Mouse (Mus musculus) testis, postnatal 14 days (tissue): ENCODE measurements around the gene Luc7l3.

Experiments
- DNase-seq: peaks from one replicate; pipeline ENCODE4 v3.0.0; 2021; ENCODE audit warnings: low spot score

Gene Luc7l3

DNA sequence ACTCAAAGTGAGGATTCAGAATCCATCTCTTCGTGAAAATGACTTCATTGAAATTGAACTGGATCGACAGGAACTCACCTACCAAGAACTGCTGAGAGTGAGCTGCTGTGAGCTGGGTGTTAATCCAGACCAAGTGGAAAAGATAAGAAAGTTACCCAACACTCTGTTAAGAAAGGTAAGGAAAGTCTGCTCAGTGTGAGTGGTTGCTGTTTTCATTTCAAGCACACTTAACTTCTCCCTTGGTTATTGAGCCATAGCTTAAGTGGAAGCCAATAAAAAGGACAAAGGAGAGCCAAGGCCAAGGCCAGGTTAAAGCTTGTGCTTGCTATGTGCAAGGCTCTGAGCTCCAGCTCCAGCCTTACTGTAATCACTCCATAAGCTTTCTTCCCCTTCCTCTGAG lies 16.6 kb upstream of the Luc7l3 start:
- DNase-seq, result no peak

DNA sequence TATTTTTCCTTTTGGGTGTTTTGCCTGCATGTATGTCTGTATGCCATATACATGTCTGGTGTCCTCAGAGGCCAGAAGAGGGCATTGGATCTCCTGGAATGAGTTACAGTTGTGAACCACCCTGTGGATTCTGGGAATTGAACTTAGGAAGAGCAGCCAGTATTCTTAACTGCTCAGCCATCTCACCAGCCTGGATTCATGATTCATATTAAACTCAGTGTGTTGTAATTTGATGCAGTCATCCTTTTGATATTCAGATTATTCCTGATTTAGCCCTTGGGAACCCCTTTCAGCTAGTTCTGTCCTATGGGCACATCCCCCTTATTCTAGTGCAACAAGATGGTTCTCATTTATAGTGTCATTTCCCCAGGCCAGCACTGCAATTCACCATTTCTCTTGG lies 14.8 kb upstream of the Luc7l3 start:
- no peak for DNase-seq

DNA sequence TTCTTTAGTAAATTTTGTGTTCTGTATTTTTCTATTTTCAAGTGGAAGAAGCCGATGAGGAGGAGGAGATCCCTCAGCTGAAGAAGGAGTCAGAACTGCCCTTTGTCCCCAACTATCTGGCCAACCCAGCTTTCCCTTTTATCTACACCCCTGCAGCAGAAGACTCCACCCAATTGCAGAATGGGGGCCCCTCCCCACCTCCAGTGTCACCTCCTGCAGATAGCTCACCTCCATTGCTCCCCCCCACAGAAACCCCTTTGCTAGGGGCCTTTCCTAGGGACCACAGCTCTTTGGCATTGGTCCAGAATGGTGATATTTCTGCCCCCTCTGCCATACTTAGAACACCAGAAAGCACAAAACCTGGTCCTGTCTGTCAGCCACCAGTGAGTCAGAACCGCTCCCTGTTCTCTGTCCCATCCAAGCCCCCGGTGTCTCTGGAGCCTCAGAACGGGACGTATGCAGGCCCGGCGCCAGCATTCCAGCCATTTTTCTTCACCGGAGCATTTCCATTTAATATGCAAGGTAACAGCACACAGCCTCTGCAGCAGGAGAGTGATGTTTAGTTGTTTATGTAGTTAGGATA lies 12.7 kb upstream of the Luc7l3 start:
- DNase-seq, result no peak

DNA sequence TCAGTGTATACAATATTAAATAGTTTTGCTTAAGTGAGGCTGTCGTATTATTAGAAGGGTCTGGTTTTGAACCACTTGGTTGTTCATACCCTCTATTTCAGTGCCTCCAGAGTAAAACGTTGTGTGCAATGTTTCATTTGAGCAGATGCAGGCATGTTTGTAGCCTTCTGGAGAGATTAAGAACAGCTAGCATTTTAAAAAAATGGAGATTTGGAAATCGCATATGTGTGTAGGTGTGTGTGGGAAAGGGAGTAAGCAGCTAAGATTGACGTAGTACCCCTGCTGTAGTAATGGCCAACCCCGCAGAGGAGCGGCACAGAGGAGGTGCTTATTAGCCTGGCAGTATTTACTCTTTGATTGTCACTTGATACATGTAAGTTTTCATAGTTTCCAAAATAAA lies 10.9 kb upstream of the Luc7l3 start:
- DNase-seq, result no peak

DNA sequence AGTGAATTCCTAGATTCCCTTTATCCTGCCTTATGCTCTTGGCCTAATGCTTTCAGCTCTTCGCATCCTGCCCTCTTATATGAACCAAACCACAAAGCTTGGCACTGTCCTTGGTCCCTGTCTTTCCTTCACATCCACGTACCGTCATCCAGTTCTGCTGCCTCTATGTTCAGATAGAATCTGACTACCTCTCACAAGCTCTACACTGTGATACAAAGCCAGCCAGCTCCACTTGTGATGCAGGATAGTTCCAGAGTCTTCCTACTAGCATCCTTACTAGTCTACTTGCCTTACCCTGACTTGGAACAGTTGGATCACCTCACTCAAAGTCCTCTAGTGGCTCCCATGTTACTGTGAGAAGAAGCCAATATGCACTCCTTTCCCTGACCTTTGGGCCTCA lies 8.4 kb upstream of the Luc7l3 start:
- DNase-seq, result no peak

DNA sequence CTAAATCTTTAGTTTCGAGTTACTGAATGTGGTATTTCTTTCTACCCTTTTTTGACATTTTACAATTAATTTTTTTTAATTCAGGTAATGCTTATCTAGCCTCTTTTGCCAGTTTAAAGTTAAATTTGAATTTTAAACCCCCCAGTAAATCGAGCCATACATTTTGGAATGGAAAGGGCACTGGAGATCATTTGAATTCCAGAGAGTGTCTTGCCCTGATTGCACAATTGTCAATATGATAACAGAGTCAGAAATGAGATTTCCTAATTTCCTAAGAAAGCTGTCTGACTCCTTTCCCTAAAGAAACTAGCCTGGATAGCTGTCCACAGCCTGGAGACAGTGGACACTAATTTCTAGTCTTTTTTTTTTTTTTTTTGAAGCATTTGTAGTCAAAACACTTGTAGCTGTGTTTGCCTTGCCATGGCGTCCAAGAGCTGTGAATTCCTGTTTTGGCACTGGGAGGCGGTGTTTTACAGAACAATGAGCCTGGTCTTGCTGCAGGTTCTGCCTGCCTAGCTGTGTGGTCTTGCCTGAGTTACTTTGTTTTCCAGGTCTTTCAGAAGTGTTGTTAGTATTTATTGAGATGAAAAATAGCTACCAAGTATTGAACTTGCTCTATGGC lies 7.6 kb upstream of the Luc7l3 start:
- DNase-seq, result no peak

DNA sequence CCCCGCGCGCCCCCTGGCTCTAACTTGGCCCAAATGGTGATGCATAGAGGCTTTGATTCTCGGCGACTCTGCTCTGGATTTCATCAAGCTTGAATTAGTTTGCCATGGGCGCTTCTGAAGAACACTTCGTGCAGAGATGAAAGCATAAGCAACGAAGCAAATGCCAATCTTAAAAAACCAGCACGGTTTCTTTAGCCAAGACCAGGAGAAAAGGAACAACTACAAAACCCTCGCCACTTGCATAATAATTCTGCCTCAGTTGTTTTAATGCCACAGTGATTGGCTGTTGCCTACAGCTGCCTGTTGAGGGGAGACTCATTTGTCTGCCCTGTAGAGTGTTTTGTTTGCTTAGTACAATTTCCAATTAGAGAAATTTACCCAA lies 6.8 kb upstream of the Luc7l3 start:
- no peak for DNase-seq

DNA sequence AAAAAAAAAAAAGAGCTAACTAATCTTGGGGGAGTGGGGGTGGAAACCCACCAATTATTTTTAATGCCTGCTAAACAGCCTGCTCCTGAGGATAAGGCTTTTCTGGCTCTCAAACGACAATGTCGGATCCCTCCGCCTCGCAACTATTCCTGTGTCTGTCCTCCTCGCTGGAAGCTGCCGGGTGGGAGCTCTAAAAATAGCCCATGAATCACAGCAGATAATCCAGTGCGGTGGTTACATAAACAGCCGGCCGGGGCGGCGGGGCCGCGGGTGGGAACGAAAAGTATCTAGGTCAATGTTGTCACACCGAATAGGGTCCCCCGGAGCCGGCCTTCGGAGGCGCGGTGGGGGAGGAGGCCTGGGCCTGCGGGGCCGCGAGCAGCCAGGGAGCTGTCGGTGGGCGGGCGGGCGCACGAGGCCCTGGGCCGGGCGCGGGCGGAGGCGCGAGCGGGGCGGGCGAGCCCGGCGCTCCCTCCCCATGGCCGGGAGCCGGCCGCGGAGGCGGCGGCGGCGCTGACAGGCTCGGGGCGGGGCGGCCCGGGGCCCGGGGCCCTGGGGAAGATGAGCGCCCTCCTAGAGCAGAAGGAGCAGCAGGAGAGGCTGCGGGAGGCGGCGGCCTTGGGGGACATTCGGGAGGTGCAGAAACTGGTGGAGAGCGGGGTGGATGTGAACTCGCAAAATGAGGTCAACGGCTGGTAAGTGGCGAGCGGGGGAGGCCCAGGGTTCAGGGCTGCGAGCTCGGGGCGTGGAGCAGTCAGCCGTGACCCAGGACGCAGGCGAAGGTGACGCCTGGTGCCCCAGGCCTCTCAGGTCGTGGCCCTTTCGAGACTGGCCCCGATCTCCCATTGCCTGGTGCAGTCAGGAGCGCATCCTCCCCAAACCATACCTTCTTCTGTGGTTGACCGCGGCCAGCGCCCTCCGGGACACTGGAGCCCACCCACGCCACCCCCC lies 6.2 kb upstream of the Luc7l3 start, which contains the start of gene Ankrd40:
TSS of gene Ankrd40 (plus strand) at position 309 of the 951 bp plus-strand sequence.
- DNase-seq, result peak; percentile 95

DNA sequence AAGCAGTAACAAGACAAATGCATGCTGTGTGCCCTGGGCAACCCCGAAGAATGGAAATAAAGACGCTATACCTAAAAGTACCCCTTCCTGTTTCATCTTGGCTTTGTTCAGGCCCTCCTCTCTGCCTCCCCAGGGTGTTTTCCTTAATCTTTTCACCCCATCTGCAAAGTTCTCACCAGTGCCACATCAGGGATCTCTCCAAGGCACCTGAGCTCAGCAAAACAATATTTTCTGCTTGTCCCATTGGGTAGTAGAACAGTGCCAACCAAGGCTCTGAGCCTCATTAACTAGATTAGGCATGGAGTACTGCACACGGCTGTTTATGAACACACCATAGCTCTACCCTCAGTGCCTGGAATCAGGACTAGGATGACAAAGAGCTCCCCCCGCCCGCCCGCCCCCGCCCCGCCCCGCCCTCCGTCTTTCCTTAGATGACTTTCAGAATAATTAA lies 5.2 kb upstream of the Luc7l3 start:
- DNase-seq, result no peak

DNA sequence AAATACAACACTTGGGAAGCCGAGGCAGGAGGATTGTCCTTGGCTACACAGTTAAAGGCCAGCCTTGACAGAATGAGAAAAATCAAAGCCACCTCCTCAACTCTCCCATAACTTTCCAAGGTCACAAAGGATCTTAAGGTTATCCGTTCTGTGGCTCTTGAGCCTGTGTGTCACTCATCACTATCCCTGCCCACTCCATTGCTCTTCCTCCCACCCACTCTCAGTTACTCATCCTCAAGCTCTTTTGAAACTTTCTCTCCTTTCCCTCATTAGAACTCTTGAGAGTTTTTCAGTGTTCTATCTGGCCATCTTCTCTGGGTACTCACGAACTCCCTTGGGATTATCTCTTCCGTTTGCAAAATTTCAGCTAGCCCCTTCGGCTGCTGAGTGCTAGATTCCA lies 2.8 kb upstream of the Luc7l3 start:
- no peak for DNase-seq

DNA sequence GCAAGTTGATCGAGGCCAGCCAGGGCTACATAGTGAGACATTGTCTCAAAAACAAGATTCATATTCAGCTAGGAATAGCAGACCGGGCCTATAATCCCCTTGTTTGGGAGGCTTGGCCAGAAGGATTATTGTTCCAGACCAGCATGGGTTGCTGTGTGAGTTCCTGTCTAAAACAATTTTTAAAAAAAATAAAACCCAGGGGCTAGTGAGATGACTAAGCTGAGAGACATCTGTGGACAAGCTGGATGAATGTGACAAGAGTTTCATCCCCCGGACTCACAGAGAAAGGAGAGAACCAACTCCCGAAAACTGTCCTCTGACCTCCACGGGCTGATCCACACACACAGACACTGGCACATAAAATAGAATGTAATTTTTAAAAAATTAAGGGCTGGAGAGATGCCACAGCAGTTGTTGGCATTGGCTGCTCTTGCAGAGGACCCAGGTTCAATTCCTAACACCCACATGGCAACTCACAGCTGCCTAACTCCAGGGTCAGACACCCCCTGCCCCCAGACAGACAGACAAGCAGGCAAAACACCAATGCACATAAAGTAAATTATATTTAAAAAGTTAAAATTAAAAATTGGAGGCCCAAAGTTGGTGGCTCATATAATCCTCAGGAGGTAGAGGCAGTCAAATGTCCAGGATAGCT lies 1.6 kb upstream of the Luc7l3 start:
- no peak for DNase-seq

DNA sequence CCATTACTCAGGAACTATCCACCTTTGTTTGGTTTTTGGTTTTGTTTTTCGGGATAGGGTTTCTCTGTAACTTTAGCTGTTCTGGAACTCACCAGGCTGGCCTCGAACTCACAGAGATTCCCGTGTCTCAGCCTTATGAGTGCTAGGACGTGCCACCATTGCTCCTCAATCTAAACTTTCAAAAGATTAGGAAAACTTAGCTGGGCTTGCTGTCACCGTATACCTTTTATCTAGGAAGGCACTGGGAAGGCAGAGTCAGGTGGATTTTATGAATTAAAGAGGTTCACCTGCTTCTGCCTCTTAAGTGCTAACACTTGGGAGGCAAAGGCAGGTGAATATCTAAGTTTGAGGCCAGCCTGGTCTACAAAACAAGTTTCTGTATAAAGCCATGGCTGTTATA lies 848 bp upstream of the Luc7l3 start:
- no peak for DNase-seq

DNA sequence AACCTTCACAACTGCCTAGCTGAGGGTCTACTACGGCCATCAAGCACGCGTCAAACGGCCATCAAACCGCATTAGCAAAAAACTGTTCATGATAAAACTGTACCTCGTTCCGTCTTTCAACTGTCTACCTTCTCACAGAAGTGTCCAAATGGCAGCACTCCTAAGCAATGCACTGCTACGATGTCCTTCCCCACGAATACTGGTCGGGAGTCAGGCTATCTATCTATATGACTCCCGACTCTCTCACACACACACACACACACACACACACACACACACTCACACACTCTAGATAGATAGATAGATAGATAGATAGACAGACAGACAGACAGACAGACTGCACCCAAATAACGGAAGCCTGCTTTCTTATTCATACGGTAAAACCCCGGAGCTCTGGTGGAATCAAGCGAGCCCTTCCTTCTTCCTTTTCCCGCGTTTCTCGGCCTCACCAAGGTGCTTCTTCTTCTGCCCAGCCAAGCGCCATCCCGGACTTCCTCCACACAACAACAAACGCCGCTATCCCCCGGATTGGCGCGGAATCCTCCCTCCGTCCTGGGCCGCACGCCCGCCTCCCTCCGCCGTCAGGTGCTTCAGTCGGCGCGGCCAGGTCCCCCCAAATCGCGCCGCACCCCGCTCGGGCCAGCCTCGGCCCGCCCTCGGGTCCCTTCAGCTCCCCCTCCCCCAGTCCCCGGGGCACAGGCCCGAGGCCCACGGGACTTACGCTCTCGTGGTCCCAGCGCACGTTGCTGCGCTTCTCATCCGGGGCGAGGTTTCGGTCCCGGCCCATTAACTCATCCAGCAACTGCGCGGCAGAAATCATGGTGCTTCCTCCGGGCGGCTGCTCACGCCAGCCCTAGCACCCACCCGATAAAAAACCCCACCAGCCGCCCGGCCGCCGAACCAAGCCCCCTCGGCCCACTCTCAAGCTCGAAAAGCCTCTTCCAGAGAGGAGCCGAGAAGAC lies 538 bp downstream of the Luc7l3 start:
- no peak for DNase-seq

DNA sequence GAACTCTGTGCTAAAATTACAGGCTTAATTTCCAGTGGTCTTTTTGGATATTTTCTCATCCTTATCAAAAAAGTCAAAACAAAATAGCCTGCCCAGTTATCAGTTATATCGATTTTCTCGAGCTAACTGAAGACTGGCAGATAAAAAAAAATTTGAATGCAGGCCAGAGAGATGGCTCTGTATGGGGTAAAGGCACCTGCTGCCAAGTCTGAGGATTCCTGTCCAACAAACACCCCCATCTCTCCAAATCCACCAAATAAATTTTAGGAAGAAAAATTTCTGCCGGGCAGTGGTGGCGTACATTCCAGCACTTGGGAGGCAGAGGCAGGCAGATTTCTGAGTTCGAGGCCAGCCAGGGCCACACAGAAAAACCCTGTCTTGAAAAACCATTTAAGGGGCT lies 3.7 kb downstream of the Luc7l3 start:
- no peak for DNase-seq

DNA sequence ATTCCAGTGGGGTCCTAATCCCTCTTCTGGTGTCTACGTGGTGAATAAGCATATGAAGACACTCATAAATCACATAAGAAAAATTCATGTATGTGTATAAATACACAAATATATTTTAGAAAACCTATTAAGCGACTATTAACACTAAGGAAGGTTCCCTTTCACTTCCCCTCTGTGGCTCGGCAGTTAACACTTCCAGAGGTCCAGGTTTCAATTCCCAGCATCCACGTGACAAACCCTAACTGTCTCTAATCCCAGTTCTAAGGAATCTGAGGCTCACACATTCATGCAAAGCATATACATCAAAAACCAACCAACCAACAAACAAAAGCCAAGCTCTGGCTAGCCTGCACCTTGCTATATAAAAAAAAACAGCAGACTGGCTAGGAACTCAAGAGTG lies 4.3 kb downstream of the Luc7l3 start:
- DNase-seq, result no peak

DNA sequence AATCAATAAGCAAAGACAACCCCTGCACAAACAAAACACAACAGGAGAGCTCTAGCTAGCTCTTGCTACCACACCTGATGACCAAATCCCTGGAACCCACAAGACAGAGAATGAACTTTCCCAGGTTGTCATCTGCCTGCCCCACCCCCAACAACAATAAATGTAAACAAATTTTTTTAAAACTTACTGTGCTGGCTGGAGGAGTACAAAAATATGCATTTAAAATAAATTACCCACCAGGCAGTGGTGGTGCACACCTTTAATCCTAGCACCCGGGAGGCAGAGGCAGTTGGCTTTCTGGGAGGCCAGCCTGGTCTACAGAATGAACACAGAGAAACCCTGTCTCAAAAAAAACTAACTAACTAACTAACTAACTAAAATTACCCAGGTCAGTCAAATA lies 4.8 kb downstream of the Luc7l3 start:
- no peak for DNase-seq

DNA sequence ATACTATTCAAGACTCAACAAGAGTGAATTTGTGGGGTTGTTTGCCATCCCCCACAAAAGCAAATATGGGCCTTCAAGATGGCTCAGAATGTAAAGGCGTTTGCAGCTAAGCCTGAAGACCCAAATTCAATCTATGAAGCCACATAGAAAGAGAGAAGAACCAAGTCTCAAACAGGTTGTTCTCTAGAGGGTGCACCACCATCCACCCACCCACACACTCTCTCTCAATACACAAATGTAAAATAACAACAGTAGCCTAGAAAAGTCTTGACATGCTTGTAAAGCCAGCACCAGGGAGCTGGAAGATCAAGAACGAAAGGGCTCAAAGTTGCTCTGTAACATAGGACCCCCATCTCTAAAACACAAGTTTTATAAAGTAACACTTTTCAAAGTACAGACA lies 5.3 kb downstream of the Luc7l3 start:
- no peak for DNase-seq

DNA sequence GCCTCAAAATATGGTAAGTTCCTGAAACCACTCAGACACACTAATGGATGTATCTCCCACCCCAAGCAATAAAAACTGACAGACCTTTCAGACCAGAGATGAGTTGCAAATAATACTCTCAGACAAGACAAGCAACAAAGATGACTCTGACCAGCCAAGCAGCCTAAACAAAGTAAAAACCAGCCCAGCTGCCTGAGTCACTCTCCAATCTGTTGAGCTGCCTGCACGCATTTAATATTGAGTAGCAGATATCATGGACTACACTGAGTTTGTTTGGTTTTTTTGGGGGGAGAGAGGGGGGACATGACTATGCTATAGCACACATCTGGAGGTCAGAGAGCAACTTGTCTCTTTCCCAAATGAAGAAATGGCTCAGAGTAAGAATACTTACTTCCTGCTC lies 6.5 kb downstream of the Luc7l3 start:
- DNase-seq, result no peak

DNA sequence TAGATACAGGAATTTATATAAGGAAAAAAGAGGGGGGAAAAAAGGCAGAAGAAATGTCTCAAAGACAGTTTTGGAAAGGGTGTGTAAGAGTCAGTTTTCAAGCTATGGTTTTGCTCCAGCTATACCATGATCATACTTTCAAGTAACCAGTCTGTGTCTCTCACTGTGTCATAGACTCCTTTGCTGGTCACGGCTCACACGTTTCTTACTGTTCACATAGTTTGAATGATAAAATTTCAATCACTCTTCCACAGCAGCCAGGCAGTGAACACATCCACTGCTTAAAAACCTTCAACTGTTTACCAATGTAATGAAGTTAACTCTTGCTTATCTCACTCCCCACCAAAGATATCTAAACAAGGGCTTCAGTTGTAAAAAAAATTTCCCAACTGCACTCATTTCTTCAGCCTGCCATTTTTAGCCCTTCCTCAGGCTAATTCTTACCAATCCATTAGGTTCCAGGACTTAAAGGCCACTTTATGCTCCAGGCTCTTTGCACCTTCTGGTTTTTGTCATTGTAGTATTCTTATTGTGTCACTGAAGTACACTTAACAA lies 7.6 kb downstream of the Luc7l3 start:
- DNase-seq, result no peak

DNA sequence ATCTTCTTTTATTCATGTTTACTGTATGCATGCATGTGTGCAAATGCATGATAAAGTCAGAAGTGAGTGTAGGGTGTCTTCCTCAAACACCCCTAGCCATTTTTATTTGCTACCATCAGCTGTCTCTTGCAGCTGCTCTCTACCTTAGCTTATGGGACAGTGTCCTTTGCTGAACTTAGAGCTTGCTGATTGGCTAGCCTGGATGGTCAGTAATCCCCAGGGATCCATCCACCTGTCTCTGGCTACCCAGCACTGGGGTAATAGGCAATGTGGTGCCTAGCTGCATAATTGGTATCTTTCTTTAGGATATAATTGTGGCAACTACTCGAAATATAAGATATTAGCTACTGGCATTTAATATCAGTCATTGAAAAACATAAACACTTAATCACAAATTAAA lies 9.1 kb downstream of the Luc7l3 start:
- DNase-seq, result no peak
